Mouse (Mus musculus) right cerebral cortex, postnatal 14 days (tissue): Measurements from ENCODE around the gene Caskin1.

Source experiments
- DNase-seq: peaks from one replicate; pipeline ENCODE4 v3.0.0; 2022

Caskin1 gene

GRCm38 (mm10) chr17:24534160-24534718, 45.8 kb downstream of the Caskin1 start, which contains the start of gene Rab26:
TSS of gene Rab26 (minus strand) at chr17:24534210.
- DNase-seq, result no peak

- DNase-seq, result no peak
Observed at GRCm38 (mm10) chr17:24535300-24535699, 46.9 kb downstream of the Caskin1 start.

GRCm38 (mm10) chr17:24537536-24537935, 49.1 kb downstream of the Caskin1 start:
- no peak for DNase-seq

GRCm38 (mm10) chr17:24538950-24539349, 50.5 kb downstream of the Caskin1 start:
- peak; percentile 62 for DNase-seq

- DNase-seq, result no peak
Observed at GRCm38 (mm10) chr17:24540375-24540774, 52.0 kb downstream of the Caskin1 start.

GRCm38 (mm10) chr17:24544613-24545012, 56.2 kb downstream of the Caskin1 start:
- DNase-seq, result no peak

GRCm38 (mm10) chr17:24545247-24545646, 56.8 kb downstream of the Caskin1 start:
- no peak for DNase-seq

GRCm38 (mm10) chr17:24546234-24546633, 57.8 kb downstream of the Caskin1 start:
- no peak for DNase-seq

GRCm38 (mm10) chr17:24548435-24548834, 60.0 kb downstream of the Caskin1 start:
- DNase-seq, result no peak

GRCm38 (mm10) chr17:24548921-24549617, 60.7 kb downstream of the Caskin1 start:
- DNase-seq, result no peak

GRCm38 (mm10) chr17:24549618-24550415, 61.4 kb downstream of the Caskin1 start, which contains the start of gene Pkd1:
TSS of gene Pkd1 (plus strand) at chr17:24549834.
- DNase-seq, result peak; percentile 95

- peak; percentile 81 for DNase-seq
Observed at GRCm38 (mm10) chr17:24550416-24551049, 62.1 kb downstream of the Caskin1 start.

GRCm38 (mm10) chr17:24551050-24551444, 62.6 kb downstream of the Caskin1 start:
- DNase-seq, result no peak

- no peak for DNase-seq
Observed at GRCm38 (mm10) chr17:24557091-24557490, 68.7 kb downstream of the Caskin1 start.
